8 mouse cellular contexts compared by ENCODE assay signal in the genomic region with DNA sequence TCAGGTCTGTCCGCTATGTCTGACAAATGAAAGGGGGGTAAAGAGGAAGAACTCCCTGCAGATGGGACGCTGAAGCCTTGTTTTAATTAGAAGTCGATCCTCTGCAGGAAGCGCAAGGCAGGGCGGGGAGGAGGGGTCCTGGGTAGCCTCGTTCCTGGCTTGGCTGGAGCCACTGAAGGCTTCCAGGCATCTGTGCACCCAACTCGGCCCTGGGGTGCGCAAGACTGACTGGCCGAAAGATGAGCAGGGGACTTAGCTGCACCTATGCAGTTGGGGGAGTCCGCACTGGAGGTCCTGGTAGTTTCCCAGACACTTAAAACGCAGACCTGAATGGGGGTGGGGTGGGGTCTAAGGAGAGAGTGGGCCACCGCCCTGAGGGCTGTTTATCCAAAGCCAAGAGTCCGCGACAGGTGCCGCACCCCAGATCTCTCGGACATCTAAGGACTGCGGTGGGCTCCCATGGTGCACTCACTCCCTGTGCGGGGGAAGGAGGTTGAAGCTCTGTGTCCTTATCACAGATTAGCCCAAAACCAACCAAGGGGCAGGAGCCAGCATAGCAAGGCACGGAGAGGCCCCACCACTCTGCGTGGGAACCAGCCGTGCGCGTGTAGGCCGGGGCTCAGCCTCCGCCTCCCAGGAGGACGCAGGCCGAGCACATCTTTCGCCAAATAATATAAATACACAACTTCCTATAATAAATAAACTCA. TPM values are rescaled to one million over a fixed set of nuclear protein-coding genes. Genes with fewer than 3 reads are reported as not detected.
DNase-seq lines count a peak whose midpoint lies in the region; ATAC-seq lines count a peak whose summit lies in the region.

No protein-coding gene starts in this region.

- H3K27me3 ChIP-seq in kidney, embryonic 16.5 days (ENCODE audit: insufficient read depth, low read length) = peaks cover 65% of the 10 kb centered on the region
- peaks cover 16% of the 10 kb centered on the region for H3K27me3 ChIP-seq in hindbrain, embryonic 15.5 days
- no peaks in the 10 kb centered on the region for H3K27me3 ChIP-seq in neural tube, embryonic 11.5 days (ENCODE audit: control insufficient read depth, insufficient read depth, low read length)

- peak overlapping the region; percentile 95 for H3K4me2 ChIP-seq in kidney, embryonic 16.5 days (replicated peaks; ENCODE audit: low read depth, low read length)
- H3K4me2 ChIP-seq in hindbrain, embryonic 15.5 days = peak overlapping the region; percentile 93
- H3K4me2 ChIP-seq in neural tube, embryonic 11.5 days (ENCODE audit: low read depth) = peak overlapping the region; percentile 96

- DNase-seq in kidney, adult 18-20 months = no peak
- peak; percentile 72 for DNase-seq in embryo, embryonic 10 days (ENCODE audit: low spot score)
- DNase-seq in neural tube, embryonic 11.5 days (ENCODE audit: low spot score) = peak; percentile 74
- no peak for DNase-seq in T-cell, adult 2 months (ENCODE audit: low spot score)
- no peak for DNase-seq in left cerebral cortex, postnatal 4 days
- DNase-seq in urinary bladder, postnatal 25 days (ENCODE audit: low spot score) = no peak

- H3K36me3 ChIP-seq in kidney, embryonic 16.5 days (ENCODE audit: insufficient read depth, low read length) = no peaks in the 10 kb centered on the region
- no peaks in the 10 kb centered on the region for H3K36me3 ChIP-seq in hindbrain, embryonic 15.5 days
- H3K36me3 ChIP-seq in neural tube, embryonic 11.5 days (ENCODE audit: control insufficient read depth, insufficient read depth, low read length) = no peaks in the 10 kb centered on the region

- peak overlapping the region; percentile 48 for H3K9ac ChIP-seq in kidney, embryonic 16.5 days (replicated peaks; ENCODE audit: low read length)
- H3K9ac ChIP-seq in hindbrain, embryonic 15.5 days = peak overlapping the region; percentile 42
- H3K9ac ChIP-seq in neural tube, embryonic 11.5 days (ENCODE audit: low read length) = peak overlapping the region; percentile 86

- WGBS in kidney, embryonic 16.5 days = under 1% methylated on average over 28 of the region's 28 CpGs
- WGBS in hindbrain, embryonic 15.5 days = under 1% methylated on average over 28 of the region's 28 CpGs
- WGBS in neural tube, embryonic 11.5 days = 0% methylated on average over 28 of the region's 28 CpGs

- peak overlapping the region; percentile 61 for H3K4me3 ChIP-seq in kidney, embryonic 16.5 days (ENCODE audit: low read length)
- H3K4me3 ChIP-seq in hindbrain, embryonic 15.5 days = peak overlapping the region; percentile 58
- H3K4me3 ChIP-seq in neural tube, embryonic 11.5 days (ENCODE audit: low read depth, low read length) = peak overlapping the region; percentile 70

- no peak overlapping the region; the same call in 1 of the 2 replicates for H3K27ac ChIP-seq in kidney, embryonic 16.5 days (ENCODE audit: low read length)
- H3K27ac ChIP-seq in hindbrain, embryonic 15.5 days (replicated peaks) = peak overlapping the region; percentile 68
- peak overlapping the region; percentile 88 for H3K27ac ChIP-seq in neural tube, embryonic 11.5 days (ENCODE audit: low read depth, low read length)

- ATAC-seq in kidney, embryonic 16.5 days (ENCODE audit: low FRiP score, low TSS enrichment) = peak; percentile 46
- peak; percentile 38 for ATAC-seq in hindbrain, embryonic 15.5 days (ENCODE audit: low FRiP score, low read depth)
- no peak for ATAC-seq in neural tube, embryonic 11.5 days (ENCODE audit: insufficient read depth, low FRiP score, low TSS enrichment)

- H3K9me3 ChIP-seq in kidney, embryonic 16.5 days (ENCODE audit: low read length) = no peaks in the 10 kb centered on the region
- no peaks in the 10 kb centered on the region for H3K9me3 ChIP-seq in hindbrain, embryonic 15.5 days
- no peaks in the 10 kb centered on the region for H3K9me3 ChIP-seq in neural tube, embryonic 11.5 days (ENCODE audit: control insufficient read depth, low read length)

- H3K4me1 ChIP-seq in kidney, embryonic 16.5 days (ENCODE audit: insufficient read depth, low read length) = peaks cover 33% of the 10 kb centered on the region
- peaks cover 57% of the 10 kb centered on the region for H3K4me1 ChIP-seq in hindbrain, embryonic 15.5 days (replicated peaks)
- peaks cover 35% of the 10 kb centered on the region for H3K4me1 ChIP-seq in neural tube, embryonic 11.5 days (ENCODE audit: control insufficient read depth, insufficient read depth, low read length)

- intact Hi-C loops in left cerebral cortex, postnatal 4 days (cut with DNase I) = no loop called here

RNA-seq across cellular contexts. Expression of gene Fzd10, which starts 1.1 kb away (rescaled TPM):
- polyA plus RNA-seq in kidney, embryonic 16.5 days (2015; fragmentation: Nextera tagmentation; extraction: Ambion mirVana) = 2.5 and 2.6 TPM in 2 replicates
- polyA plus RNA-seq in hindbrain, embryonic 15.5 days (2015; fragmentation: Nextera tagmentation; extraction: Ambion mirVana) = 4.4 and 5.8 TPM in 2 replicates
- polyA plus RNA-seq in neural tube, embryonic 11.5 days (2014; fragmentation: Nextera tagmentation; extraction: Ambion mirVana) = 21.4 and 21.6 TPM in 2 replicates
- 1 to 10 TPM; 3.0 TPM for total RNA-seq in left cerebral cortex, postnatal 4 days (2021)

Comparison
In these comparisons a context has a peak if more than half of its experiments do, and no peak if none do; other contexts are left out.
1. DNase-seq: peak in embryo, embryonic 10 days (single experiment) and neural tube, embryonic 11.5 days (single experiment); none in kidney, adult 18-20 months (single experiment), T-cell, adult 2 months (single experiment), left cerebral cortex, postnatal 4 days (single experiment) and urinary bladder, postnatal 25 days (single experiment).
2. Peak in every context shown above with its lines, with median percentiles within 50 percentile points of each other: H3K4me2 ChIP-seq, H3K4me3 ChIP-seq and H3K9ac ChIP-seq.